Mouse (Mus musculus) lung, embryonic 16.5 days (tissue): ENCODE data around the gene Shroom1. TPM values are rescaled to one million over a fixed set of nuclear protein-coding genes. Genes with fewer than 3 reads are reported as not detected.
A peak's percentile ranks its signal among the peaks of the same experiment; 100 is the strongest.

ENCODE experiments used
- ATAC-seq: fragments of 200-750 bp; cut with Nextera tagmentation; 2 replicates; pipeline ENCODE4 v1.8.0; 2017; ENCODE audit warnings: low read depth, mild to moderate bottlenecking, moderate library complexity
- H3K27ac ChIP-seq: fragments of 300-500 bp; sonication (generic); 2 replicates; pipeline ENCODE4 v1.5.1; 2014; ENCODE audit warnings: mild to moderate bottlenecking, control low read depth, low read length
- H3K27me3 ChIP-seq: fragments of 300-500 bp; sonication (generic); 2 replicates; pipeline ENCODE4 v1.6.1; 2014; ENCODE audit warnings: low read depth, low read length, mixed read lengths; ENCODE audit not compliant: control insufficient read depth, insufficient read depth
- H3K36me3 ChIP-seq: fragments of 300-500 bp; sonication (generic); 2 replicates; pipeline ENCODE4 v1.6.1; 2014; ENCODE audit warnings: low read length; ENCODE audit not compliant: control insufficient read depth, insufficient read depth
- H3K4me1 ChIP-seq: fragments of 300-500 bp; sonication (generic); replicated peaks from 2 replicates; pipeline ENCODE4 v1.6.1; 2014; ENCODE audit warnings: low read length, mixed read lengths; ENCODE audit not compliant: control insufficient read depth, insufficient read depth
- H3K4me2 ChIP-seq: fragments of 300-500 bp; sonication (generic); 2 replicates; pipeline ENCODE4 v1.6.1; 2014; ENCODE audit warnings: low read depth, low read length, control low read depth
- H3K4me3 ChIP-seq: fragments of 300-500 bp; sonication (generic); 2 replicates; pipeline ENCODE4 v1.5.1; 2014; ENCODE audit warnings: mild to moderate bottlenecking, low read length, control low read depth
- H3K9ac ChIP-seq: fragments of 300-500 bp; sonication (generic); 2 replicates; pipeline ENCODE4 v1.6.1; 2014; ENCODE audit warnings: low read length, control low read depth
- H3K9me3 ChIP-seq: fragments of 300-500 bp; sonication (generic); 2 replicates; pipeline ENCODE4 v1.6.1; 2016; ENCODE audit warnings: low read length; ENCODE audit not compliant: control insufficient read depth
- WGBS: fragments of 180-500 bp; shearing (Covaris S2); extraction: QIAGEN DNeasy Blood & Tissue Kit; methylation state at CpG from one replicate; pipeline ENCODE4 v1.1.7; 2014; 5-methylcytosine and 5-hydroxymethylcytosine counted together
- polyA plus RNA-seq: library from polyadenylated mRNA; unstranded; fragments of >200 nt; fragmentation: Nextera tagmentation; extraction: Ambion mirVana; gene quantifications from 2 replicates; pipeline ENCODE4 v1.2.1, GENCODE M21; 2015

Gene Shroom1
- polyA plus RNA-seq, 1 experiment from 2014 or later = 2.8 TPM

DNA sequence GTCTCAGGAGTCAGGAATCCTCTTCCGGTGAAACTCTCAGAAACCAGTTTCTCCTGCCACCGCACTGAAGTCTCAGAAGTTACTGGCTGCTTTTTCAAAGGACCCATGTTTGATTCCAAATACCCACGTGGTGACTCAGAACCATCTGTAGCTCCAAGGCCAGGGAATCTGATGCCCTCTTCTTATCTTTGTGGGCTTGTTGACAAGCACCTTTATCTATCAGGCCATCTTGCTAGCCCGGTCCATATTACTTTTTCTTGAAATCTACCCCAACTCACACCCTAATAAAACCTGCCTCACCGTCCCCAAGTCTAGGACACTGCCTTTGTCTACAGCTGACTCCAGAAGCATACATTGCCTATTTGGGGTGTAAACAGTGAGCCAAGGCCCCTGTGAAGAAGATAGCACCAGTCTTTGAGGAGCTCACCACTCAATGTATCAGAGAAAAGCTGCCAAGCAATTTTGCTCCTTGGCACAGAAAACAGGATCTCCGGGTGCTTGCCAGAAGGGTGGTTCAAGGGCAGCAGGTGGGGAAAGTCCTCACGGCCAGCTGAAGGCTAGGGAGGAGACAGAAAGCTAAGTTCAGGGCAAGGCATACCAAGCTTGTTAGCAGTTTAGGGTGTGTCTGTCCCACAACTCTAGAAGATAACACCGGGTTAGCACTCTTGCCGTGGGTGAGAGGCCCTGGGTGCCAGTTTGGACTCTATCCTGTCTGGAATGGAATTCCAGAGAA is 26.3 kb downstream of the Shroom1 start:
- H3K27ac ChIP-seq = no peak overlapping the region
- peaks cover 34% of the 10 kb centered on the region for H3K27me3 ChIP-seq
- no peak overlapping the region for H3K9ac ChIP-seq
- no peak overlapping the region for H3K4me2 ChIP-seq
- WGBS = 45% methylated on average over 9 of the region's 9 CpGs
- 0 out of 2 replicates have a peak, but pooled peaks have one; percentile 36 for ATAC-seq
- H3K36me3 ChIP-seq = no peaks in the 10 kb centered on the region
- H3K9me3 ChIP-seq = no peaks in the 10 kb centered on the region
- peaks cover 16% of the 10 kb centered on the region for H3K4me1 ChIP-seq
- no peak overlapping the region for H3K4me3 ChIP-seq

GRCm38 (mm10) chr11:53485719-53486118 is 28.7 kb downstream of the Shroom1 start:
- no peak overlapping the region for H3K4me2 ChIP-seq
- WGBS = 50% methylated on average over 3 of the region's 3 CpGs
- H3K27ac ChIP-seq = no peak overlapping the region
- no peak overlapping the region for H3K4me3 ChIP-seq
- 0 out of 2 replicates have a peak, but pooled peaks cover 3% of the 10 kb centered on the region for H3K9me3 ChIP-seq
- H3K27me3 ChIP-seq = peaks cover 11% of the 10 kb centered on the region
- ATAC-seq = no peak
- H3K4me1 ChIP-seq = no peaks in the 10 kb centered on the region
- H3K36me3 ChIP-seq = no peaks in the 10 kb centered on the region
- H3K9ac ChIP-seq = no peak overlapping the region

GRCm38 (mm10) chr11:53486351-53486750 is 29.3 kb downstream of the Shroom1 start:
- Histone ChIP-seq H3K4me3 (no peak overlapping the region), H3K27ac (no peak overlapping the region), H3K9me3 (0 out of 2 replicates have a peak, but pooled peaks cover 3% of the 10 kb centered on the region), H3K9ac (no peak overlapping the region), H3K4me1 (no peaks in the 10 kb centered on the region), H3K4me2 (no peak overlapping the region), H3K27me3 (peaks cover 6% of the 10 kb centered on the region), H3K36me3 (no peaks in the 10 kb centered on the region)
- no peak for ATAC-seq
- 55% methylated on average over 3 of the region's 3 CpGs for WGBS

GRCm38 (mm10) chr11:53486822-53487594 is 30.0 kb downstream of the Shroom1 start:
- peak; percentile 66 for ATAC-seq
- peak overlapping the region; percentile 46 for H3K4me2 ChIP-seq
- peak overlapping the region; percentile 19; the same call in 1 of the 2 replicates for H3K4me3 ChIP-seq
- no peaks in the 10 kb centered on the region for H3K36me3 ChIP-seq
- H3K9ac ChIP-seq = peak overlapping the region; percentile 43
- WGBS = 8% methylated on average over 27 of the region's 27 CpGs
- no peaks in the 10 kb centered on the region for H3K4me1 ChIP-seq
- H3K27ac ChIP-seq = no peak overlapping the region
- H3K9me3 ChIP-seq = 0 out of 2 replicates have a peak, but pooled peaks cover 3% of the 10 kb centered on the region
- peaks cover 3% of the 10 kb centered on the region; the same call in 1 of the 2 replicates for H3K27me3 ChIP-seq

- WGBS = 98% methylated on average over 5 of the region's 5 CpGs
- H3K9me3 ChIP-seq = 0 out of 2 replicates have a peak, but pooled peaks cover 3% of the 10 kb centered on the region
- H3K36me3 ChIP-seq = no peaks in the 10 kb centered on the region
- H3K4me2 ChIP-seq = no peak overlapping the region
- no peak overlapping the region for H3K4me3 ChIP-seq
- H3K27ac ChIP-seq = no peak overlapping the region
- H3K9ac ChIP-seq = no peak overlapping the region
- H3K4me1 ChIP-seq = no peaks in the 10 kb centered on the region
- peaks cover 3% of the 10 kb centered on the region; the same call in 1 of the 2 replicates for H3K27me3 ChIP-seq
- no peak for ATAC-seq
Observed at GRCm38 (mm10) chr11:53489007-53489406, 32.0 kb downstream of the Shroom1 start.

- 76% methylated on average over 9 of the region's 9 CpGs for WGBS
- no peaks in the 10 kb centered on the region for H3K4me1 ChIP-seq
Observed at GRCm38 (mm10) chr11:53489421-53489820, 32.4 kb downstream of the Shroom1 start.

GRCm38 (mm10) chr11:53491954-53492401 is 35.0 kb downstream of the Shroom1 start:
- Histone ChIP-seq H3K4me2 (no peak overlapping the region), H3K27ac (no peak overlapping the region), H3K27me3 (no peaks in the 10 kb centered on the region; the same call in 1 of the 2 replicates), H3K9me3 (0 out of 2 replicates have a peak, but pooled peaks cover 3% of the 10 kb centered on the region), H3K4me3 (no peak overlapping the region), H3K36me3 (no peaks in the 10 kb centered on the region), H3K4me1 (no peaks in the 10 kb centered on the region), H3K9ac (no peak overlapping the region)
- ATAC-seq = no peak
- WGBS = 31% methylated on average over 8 of the region's 8 CpGs

More at GRCm38 (mm10) chr11:53489421-53489820, 32.4 kb downstream of the Shroom1 start:
- H3K36me3 ChIP-seq = no peaks in the 10 kb centered on the region
- no peak overlapping the region for H3K4me2 ChIP-seq
- H3K27ac ChIP-seq = no peak overlapping the region
- no peak for ATAC-seq
- no peak overlapping the region for H3K9ac ChIP-seq
- H3K9me3 ChIP-seq = 0 out of 2 replicates have a peak, but pooled peaks cover 3% of the 10 kb centered on the region
- peaks cover 3% of the 10 kb centered on the region; the same call in 1 of the 2 replicates for H3K27me3 ChIP-seq
- no peak overlapping the region for H3K4me3 ChIP-seq

- no peaks in the 10 kb centered on the region for H3K27me3 ChIP-seq
- no peak for ATAC-seq
- H3K36me3 ChIP-seq = no peaks in the 10 kb centered on the region
- 0 out of 2 replicates have a peak, but pooled peaks cover 3% of the 10 kb centered on the region for H3K9me3 ChIP-seq
- H3K4me1 ChIP-seq = no peaks in the 10 kb centered on the region
- H3K4me2 ChIP-seq = no peak overlapping the region
- no peak overlapping the region for H3K27ac ChIP-seq
- H3K9ac ChIP-seq = no peak overlapping the region
- WGBS = 34% methylated on average over 3 of the region's 3 CpGs
- H3K4me3 ChIP-seq = no peak overlapping the region
Observed at GRCm38 (mm10) chr11:53493243-53493955, 36.4 kb downstream of the Shroom1 start.
